Mouse (Mus musculus) lung, embryonic 14.5 days (tissue): Measurements from ENCODE around the gene Atp9a. TPM values are rescaled to one million over a fixed set of nuclear protein-coding genes. Genes with fewer than 3 reads are reported as not detected.

Experiments used
- ATAC-seq: fragments of 200-750 bp; cut with Nextera tagmentation; 2 replicates; pipeline ENCODE4 v1.8.0; 2017; ENCODE audit warnings: mild to moderate bottlenecking, moderate TSS enrichment, moderate library complexity; ENCODE audit not compliant: insufficient read depth
- DNase-seq: peaks from one replicate; pipeline ENCODE4 v3.0.0-alpha.2; 2015
- H3K27ac ChIP-seq: fragments of 300-500 bp; sonication (generic); 2 replicates; pipeline ENCODE4 v1.5.1; 2014; ENCODE audit warnings: low read depth, mild to moderate bottlenecking, moderate library complexity
- H3K27me3 ChIP-seq: fragments of 300-500 bp; sonication (generic); 2 replicates; pipeline ENCODE4 v1.6.1; 2014; ENCODE audit warnings: low read length, control low read depth; ENCODE audit not compliant: insufficient read depth
- H3K36me3 ChIP-seq: fragments of 300-500 bp; sonication (generic); 2 replicates; pipeline ENCODE4 v1.6.1; 2014; ENCODE audit warnings: control low read depth; ENCODE audit not compliant: insufficient read depth
- H3K4me1 ChIP-seq: fragments of 300-500 bp; sonication (generic); 2 replicates; pipeline ENCODE4 v1.6.1; 2014; ENCODE audit warnings: antibody characterized with exemption, control low read depth; ENCODE audit not compliant: insufficient read depth
- H3K4me2 ChIP-seq: fragments of 300-500 bp; sonication (generic); 2 replicates; pipeline ENCODE4 v1.6.1; 2014; ENCODE audit warnings: mild to moderate bottlenecking
- H3K4me3 ChIP-seq: fragments of 300-500 bp; sonication (generic); 2 replicates; pipeline ENCODE4 v1.5.1; 2014; ENCODE audit warnings: low read depth, low read length
- H3K9ac ChIP-seq: fragments of 300-500 bp; sonication (generic); 2 replicates; pipeline ENCODE4 v1.6.1; 2014
- H3K9me3 ChIP-seq: fragments of 300-500 bp; sonication (generic); 2 replicates; pipeline ENCODE4 v1.6.1; 2016; ENCODE audit warnings: low read depth, low read length, control low read depth
- CTCF ChIP-seq: IDR thresholded peaks from 2 replicates; pipeline ENCODE4 v1.5.1; 2016; ENCODE audit warnings: antibody characterized with exemption, low read depth
- WGBS: fragments of 180-500 bp; shearing (Covaris S2); extraction: QIAGEN DNeasy Blood & Tissue Kit; methylation state at CpG from one replicate; pipeline ENCODE4 v1.1.7; 2014; 5-methylcytosine and 5-hydroxymethylcytosine counted together
- polyA plus RNA-seq: library from polyadenylated mRNA; unstranded; fragments of >200 nt; fragmentation: Nextera tagmentation; extraction: Ambion mirVana; gene quantifications from 2 replicates; pipeline ENCODE4 v1.2.1, GENCODE M21; 2014

Gene Atp9a
- polyA plus RNA-seq, 1 experiment from 2014 or later, result 9.6 TPM

DNA sequence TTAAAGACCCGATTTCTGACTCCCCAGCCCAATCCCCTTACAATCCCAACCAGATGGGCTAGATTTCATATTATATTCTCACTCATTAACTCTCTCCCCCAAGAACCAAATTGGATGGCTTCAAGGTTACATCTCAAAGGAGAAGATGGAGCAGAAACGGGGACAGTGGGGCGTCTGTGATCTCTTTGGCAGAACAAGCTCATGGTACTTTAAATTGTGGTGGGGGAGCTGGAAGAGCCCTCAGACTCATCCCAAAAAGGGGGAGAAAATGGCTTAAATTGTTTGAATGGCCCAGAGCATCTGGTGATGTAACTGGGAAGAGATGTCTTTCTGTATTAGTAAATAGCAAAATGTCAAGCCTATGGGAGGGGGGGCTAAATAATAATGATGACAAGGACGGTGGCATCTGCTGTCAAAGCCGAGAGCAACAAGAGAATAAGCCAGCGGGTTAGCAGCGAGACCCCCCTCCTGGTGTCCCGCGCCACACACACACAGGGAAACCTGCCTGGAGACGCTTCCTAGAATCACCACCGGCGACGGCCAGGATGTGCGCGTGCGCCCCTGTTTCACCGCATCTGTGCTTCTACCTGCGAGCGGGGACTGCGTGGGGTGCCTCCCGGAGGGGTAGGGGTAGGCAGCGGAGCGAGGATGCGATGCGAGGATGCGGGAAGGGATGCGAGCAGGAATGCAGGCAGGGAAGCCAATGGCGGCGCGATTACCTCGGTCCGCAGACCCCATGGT, 141.3 kb downstream of the Atp9a start:
- H3K9me3 ChIP-seq, result no peaks in the 10 kb centered on the region
- peak overlapping the region; percentile 44 for H3K4me3 ChIP-seq
- peaks cover 41% of the 10 kb centered on the region for H3K27me3 ChIP-seq
- H3K36me3 ChIP-seq, result no peaks in the 10 kb centered on the region
- H3K27ac ChIP-seq, result no peak overlapping the region
- peak overlapping the region; percentile 47 for H3K9ac ChIP-seq
- no peak for DNase-seq
- peak overlapping the region; percentile 85 for H3K4me2 ChIP-seq
- WGBS, result 3% methylated on average over 32 of the region's 32 CpGs
- no peak for ATAC-seq
- H3K4me1 ChIP-seq, result peaks cover 17% of the 10 kb centered on the region
- TF ChIP-seq CTCF, result no peak

DNA sequence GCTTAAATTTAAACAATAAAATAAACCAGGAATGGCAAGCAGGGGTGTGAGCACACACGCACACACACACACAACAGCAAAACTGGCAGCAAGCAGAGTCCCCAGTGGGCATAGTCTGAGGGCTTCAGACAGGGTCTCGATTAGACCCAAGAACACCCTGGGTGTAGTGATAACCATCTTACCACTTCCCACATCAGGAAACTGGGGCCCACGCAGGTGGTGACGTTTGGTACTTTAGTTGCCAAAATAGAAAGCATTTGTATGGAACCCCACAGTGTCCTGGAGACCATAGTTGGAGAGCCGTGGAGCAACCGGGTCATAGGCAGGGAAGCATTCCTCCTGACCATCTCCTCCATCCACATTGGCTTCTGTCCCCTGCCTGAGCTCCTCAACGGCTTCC, 146.5 kb downstream of the Atp9a start:
- H3K36me3 ChIP-seq, result no peaks in the 10 kb centered on the region
- ATAC-seq (no peak), DNase-seq (no peak)
- H3K9me3 ChIP-seq, result no peaks in the 10 kb centered on the region
- H3K27ac ChIP-seq, result no peak overlapping the region
- 81% methylated on average over 7 of the region's 7 CpGs for WGBS
- no peaks in the 10 kb centered on the region for H3K4me1 ChIP-seq
- H3K4me2 ChIP-seq, result no peak overlapping the region
- no peak overlapping the region for H3K9ac ChIP-seq
- H3K27me3 ChIP-seq, result peaks cover 37% of the 10 kb centered on the region
- no peak for TF ChIP-seq CTCF
- no peak overlapping the region for H3K4me3 ChIP-seq

DNA sequence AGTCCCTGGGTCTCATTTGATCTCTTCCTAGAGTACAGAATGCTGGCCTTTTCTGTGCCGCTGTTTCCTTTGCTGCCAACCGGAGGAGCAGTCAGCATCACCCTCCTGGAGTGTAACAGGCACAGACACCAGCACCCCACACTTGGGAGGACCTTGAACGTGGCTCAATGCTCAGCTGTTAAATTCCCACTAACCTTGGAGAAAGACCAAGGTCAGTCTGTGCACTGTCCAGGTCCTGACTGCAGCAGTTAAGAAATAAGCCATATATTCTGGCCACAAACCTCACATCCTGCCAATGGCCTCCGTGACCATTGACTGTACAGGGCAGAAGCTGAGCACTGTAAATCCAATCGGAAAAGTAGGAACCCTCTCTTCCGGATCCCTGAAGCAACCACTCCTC, 148.5 kb downstream of the Atp9a start:
- H3K9ac ChIP-seq, result no peak overlapping the region
- no peak overlapping the region for H3K4me2 ChIP-seq
- H3K4me3 ChIP-seq, result no peak overlapping the region
- WGBS, result 76% methylated on average over 6 of the region's 6 CpGs
- H3K4me1 ChIP-seq, result no peaks in the 10 kb centered on the region; the same call in 1 of the 2 replicates
- DNase-seq (no peak), ATAC-seq (no peak)
- no peak overlapping the region for H3K27ac ChIP-seq
- TF ChIP-seq CTCF, result no peak
- H3K9me3 ChIP-seq, result no peaks in the 10 kb centered on the region
- no peaks in the 10 kb centered on the region for H3K36me3 ChIP-seq
- H3K27me3 ChIP-seq, result peaks cover 42% of the 10 kb centered on the region

DNA sequence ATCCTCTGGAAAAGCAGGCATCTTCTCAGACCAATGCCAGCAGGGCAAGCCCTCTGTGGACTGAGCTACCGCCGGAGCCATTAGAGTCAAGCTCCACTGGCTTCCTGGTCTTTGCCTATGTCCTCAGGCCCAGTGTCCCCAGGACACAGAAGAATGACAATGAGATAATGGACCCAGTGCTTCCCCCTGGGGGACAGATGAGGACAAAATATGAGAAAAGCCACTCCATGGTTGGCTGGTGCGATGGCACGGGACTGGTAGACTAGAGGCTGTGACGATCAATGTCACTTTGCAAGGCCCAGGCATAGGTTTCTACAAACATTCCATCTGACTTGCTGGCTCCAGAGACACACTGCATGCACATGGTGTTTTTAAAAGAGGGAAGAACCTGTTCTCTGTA, 149.2 kb downstream of the Atp9a start:
- Histone ChIP-seq H3K27me3 (peaks cover 39% of the 10 kb centered on the region), H3K36me3 (no peaks in the 10 kb centered on the region), H3K4me3 (no peak overlapping the region), H3K4me1 (no peaks in the 10 kb centered on the region; the same call in 1 of the 2 replicates), H3K4me2 (no peak overlapping the region), H3K9me3 (no peaks in the 10 kb centered on the region), H3K27ac (no peak overlapping the region), H3K9ac (no peak overlapping the region)
- WGBS, result 85% methylated on average over 5 of the region's 5 CpGs
- peak; percentile 44 for DNase-seq
- no peak for ATAC-seq
- TF ChIP-seq CTCF, result peak; percentile 39

DNA sequence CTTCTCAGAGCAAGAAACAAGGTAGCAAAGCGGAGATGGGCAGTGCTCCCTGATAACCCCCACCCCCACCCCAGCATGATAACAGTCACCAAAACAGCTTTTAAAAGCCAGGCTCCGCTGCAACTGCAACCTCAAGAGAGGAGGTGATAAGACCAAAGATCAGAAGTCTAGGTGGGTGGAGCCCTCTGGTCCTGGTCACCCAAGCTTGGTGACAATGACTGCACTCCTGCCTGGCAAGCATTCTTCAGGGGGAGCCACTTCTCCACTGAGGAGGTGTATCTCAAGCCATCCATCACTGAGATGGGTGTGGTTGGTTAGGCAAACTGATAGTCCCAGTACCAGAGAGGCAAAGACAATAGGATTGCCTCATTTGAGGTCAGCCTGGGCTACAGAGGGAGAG, 151.1 kb downstream of the Atp9a start:
- WGBS, result 68% methylated on average over 2 of the region's 2 CpGs
- Histone ChIP-seq H3K27me3 (peaks cover 38% of the 10 kb centered on the region), H3K4me2 (no peak overlapping the region), H3K9ac (no peak overlapping the region), H3K27ac (no peak overlapping the region), H3K4me3 (no peak overlapping the region), H3K36me3 (no peaks in the 10 kb centered on the region), H3K4me1 (no peaks in the 10 kb centered on the region; the same call in 1 of the 2 replicates), H3K9me3 (no peaks in the 10 kb centered on the region)
- ATAC-seq (no peak), DNase-seq (no peak)
- no peak for TF ChIP-seq CTCF

DNA sequence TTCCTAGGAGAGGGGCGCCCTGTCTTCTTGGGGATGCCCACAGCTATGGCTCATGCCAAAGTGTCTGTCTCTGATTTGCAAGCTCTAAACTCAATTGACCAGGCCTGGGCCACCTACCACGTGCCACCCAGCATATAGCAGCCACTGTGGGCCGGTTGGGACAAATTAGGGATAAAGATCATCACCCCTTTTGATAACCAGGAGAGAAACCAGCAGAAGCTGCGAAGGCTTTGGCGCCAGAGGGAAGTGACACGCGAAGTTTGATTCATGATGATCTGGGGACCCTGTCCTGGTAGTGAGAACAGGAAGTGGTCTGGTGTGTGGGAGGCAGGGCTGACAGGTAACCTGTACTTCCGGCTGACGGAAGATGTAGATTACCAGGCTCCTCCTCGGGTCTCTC, 151.7 kb downstream of the Atp9a start:
- H3K4me1 ChIP-seq, result no peaks in the 10 kb centered on the region; the same call in 1 of the 2 replicates
- ATAC-seq (no peak), DNase-seq (no peak)
- peaks cover 38% of the 10 kb centered on the region for H3K27me3 ChIP-seq
- TF ChIP-seq CTCF, result no peak
- peak overlapping the region; percentile 65 for H3K4me2 ChIP-seq
- no peaks in the 10 kb centered on the region for H3K9me3 ChIP-seq
- no peak overlapping the region for H3K9ac ChIP-seq
- WGBS, result 25% methylated on average over 10 of the region's 10 CpGs
- H3K36me3 ChIP-seq, result no peaks in the 10 kb centered on the region
- H3K27ac ChIP-seq, result no peak overlapping the region
- peak overlapping the region; percentile 42 for H3K4me3 ChIP-seq

DNA sequence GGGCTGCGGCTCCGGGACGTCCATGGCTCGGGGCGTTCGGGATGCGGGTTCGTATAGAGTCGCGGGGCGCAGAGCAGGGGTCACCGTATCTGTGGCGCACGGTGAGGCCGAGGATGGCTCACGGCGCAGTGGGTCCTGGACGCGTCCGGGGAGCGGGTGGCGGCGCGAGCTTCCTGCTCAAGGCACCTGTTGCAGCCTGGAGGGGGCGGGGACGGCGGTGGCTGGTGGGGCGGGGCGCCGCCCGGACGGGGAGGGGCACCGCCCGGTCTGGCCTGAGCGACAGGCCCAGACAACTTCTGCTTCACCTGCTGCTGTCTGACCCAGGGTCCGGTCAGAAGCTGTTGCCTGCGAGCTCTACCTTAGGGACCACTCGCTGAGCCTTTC, 152.0 kb downstream of the Atp9a start:
- peak overlapping the region; percentile 65 for H3K4me2 ChIP-seq
- no peak for TF ChIP-seq CTCF
- ATAC-seq (peak; percentile 79), DNase-seq (peak; percentile 34)
- peak overlapping the region; percentile 51 for H3K9ac ChIP-seq
- H3K9me3 ChIP-seq, result no peaks in the 10 kb centered on the region
- no peaks in the 10 kb centered on the region; the same call in 1 of the 2 replicates for H3K4me1 ChIP-seq
- peaks cover 38% of the 10 kb centered on the region for H3K27me3 ChIP-seq
- WGBS, result 2% methylated on average over 33 of the region's 38 CpGs
- no peak overlapping the region for H3K27ac ChIP-seq
- H3K4me3 ChIP-seq, result peak overlapping the region; percentile 42
- H3K36me3 ChIP-seq, result no peaks in the 10 kb centered on the region
